Mouse (Mus musculus): ENCODE results near the gene Chit1. TPM values are rescaled to one million over a fixed set of nuclear protein-coding genes. Genes with fewer than 3 reads are reported as not detected.

The Chit1 gene
- polyA plus RNA-seq, 1 experiment from 2014 or later, result 0.35 TPM

GRCm38 (mm10) chr1:134080881-134081450, 30.1 kb upstream of the Chit1 start:
- peaks cover 58% of the 10 kb centered on the region for H3K4me1 ChIP-seq (replicated peaks)
- no peaks in the 10 kb centered on the region for H3K27me3 ChIP-seq
- H3K4me2 ChIP-seq, result no peak overlapping the region
- no peak overlapping the region for H3K27ac ChIP-seq
- no peak for ATAC-seq (ENCODE audit: low FRiP score)
- no peaks in the 10 kb centered on the region for H3K36me3 ChIP-seq
- no peaks in the 10 kb centered on the region for H3K9me3 ChIP-seq
- H3K4me3 ChIP-seq, result no peak overlapping the region
- 92% methylated on average over 5 of the region's 5 CpGs for WGBS
- no peak overlapping the region for H3K9ac ChIP-seq

GRCm38 (mm10) chr1:134082987-134083516, 28.0 kb upstream of the Chit1 start:
- Histone ChIP-seq H3K27ac (no peak overlapping the region), H3K9me3 (no peaks in the 10 kb centered on the region), H3K36me3 (no peaks in the 10 kb centered on the region), H3K27me3 (no peaks in the 10 kb centered on the region), H3K4me3 (no peak overlapping the region), H3K4me1 (replicated peaks) (peaks cover 52% of the 10 kb centered on the region), H3K9ac (no peak overlapping the region), H3K4me2 (no peak overlapping the region)
- 61% methylated on average over 11 of the region's 11 CpGs for WGBS
- no peak for ATAC-seq (ENCODE audit: low FRiP score)

- H3K27ac ChIP-seq, result no peak overlapping the region
- ATAC-seq (ENCODE audit: low FRiP score), result no peak
- no peaks in the 10 kb centered on the region for H3K9me3 ChIP-seq
- H3K36me3 ChIP-seq, result no peaks in the 10 kb centered on the region
- no peak overlapping the region for H3K4me2 ChIP-seq
- H3K4me3 ChIP-seq, result no peak overlapping the region
- no peak overlapping the region for H3K9ac ChIP-seq
- no peaks in the 10 kb centered on the region for H3K27me3 ChIP-seq
- peaks cover 47% of the 10 kb centered on the region for H3K4me1 ChIP-seq (replicated peaks)
- 82% methylated on average over 8 of the region's 8 CpGs for WGBS
Measured at GRCm38 (mm10) chr1:134083676-134084075, 27.4 kb upstream of the Chit1 start.

- no peaks in the 10 kb centered on the region for H3K9me3 ChIP-seq
- no peaks in the 10 kb centered on the region for H3K27me3 ChIP-seq
- no peak overlapping the region for H3K4me2 ChIP-seq
- H3K36me3 ChIP-seq, result no peaks in the 10 kb centered on the region
- peaks cover 47% of the 10 kb centered on the region for H3K4me1 ChIP-seq (replicated peaks)
- no peak for ATAC-seq (ENCODE audit: low FRiP score)
- no peak overlapping the region for H3K27ac ChIP-seq
- H3K4me3 ChIP-seq, result no peak overlapping the region
- H3K9ac ChIP-seq, result no peak overlapping the region
- 91% methylated on average over 3 of the region's 3 CpGs for WGBS
Measured at GRCm38 (mm10) chr1:134084128-134084527, 26.9 kb upstream of the Chit1 start.

- WGBS, result 5% methylated on average over 3 of the region's 3 CpGs
- H3K36me3 ChIP-seq, result no peaks in the 10 kb centered on the region
- H3K4me1 ChIP-seq (replicated peaks), result peaks cover 32% of the 10 kb centered on the region
- no peaks in the 10 kb centered on the region for H3K27me3 ChIP-seq
- H3K4me3 ChIP-seq, result no peak overlapping the region
- H3K27ac ChIP-seq, result no peak overlapping the region
- H3K9me3 ChIP-seq, result no peaks in the 10 kb centered on the region
- no peak overlapping the region for H3K4me2 ChIP-seq
- ATAC-seq (ENCODE audit: low FRiP score), result no peak
- H3K9ac ChIP-seq, result peak overlapping the region; percentile 40; the same call in 1 of the 2 replicates
Measured at GRCm38 (mm10) chr1:134086017-134086416, 25.0 kb upstream of the Chit1 start.

- H3K4me3 ChIP-seq, result no peak overlapping the region
- peak overlapping the region; percentile 40; the same call in 1 of the 2 replicates for H3K9ac ChIP-seq
Measured at GRCm38 (mm10) chr1:134086811-134087398, 24.1 kb upstream of the Chit1 start.

GRCm38 (mm10) chr1:134089074-134089473, 22.0 kb upstream of the Chit1 start:
- no peak for ATAC-seq (ENCODE audit: low FRiP score)

More at GRCm38 (mm10) chr1:134086811-134087398, 24.1 kb upstream of the Chit1 start:
- peak; percentile 30; the same call in 1 of the 2 replicates for ATAC-seq (ENCODE audit: low FRiP score)
- Histone ChIP-seq H3K4me1 (replicated peaks) (peaks cover 32% of the 10 kb centered on the region), H3K36me3 (no peaks in the 10 kb centered on the region), H3K27me3 (0 out of 2 replicates have a peak, but pooled peaks cover 4% of the 10 kb centered on the region), H3K9me3 (no peaks in the 10 kb centered on the region), H3K4me2 (0 out of 2 replicates have a peak overlapping the region, but pooled peaks have one; percentile 11), H3K27ac (no peak overlapping the region; the same call in 1 of the 2 replicates)
- WGBS, result 53% methylated on average over 16 of the region's 16 CpGs

GRCm38 (mm10) chr1:134091851-134092250, 19.2 kb upstream of the Chit1 start:
- no peaks in the 10 kb centered on the region for H3K36me3 ChIP-seq
- no peak overlapping the region for H3K27ac ChIP-seq
- WGBS, result 86% methylated on average over 3 of the region's 3 CpGs
- ATAC-seq (ENCODE audit: low FRiP score), result no peak
- peaks cover 52% of the 10 kb centered on the region for H3K4me1 ChIP-seq (replicated peaks)
- H3K9ac ChIP-seq, result no peak overlapping the region
- H3K4me3 ChIP-seq, result no peak overlapping the region
- 0 out of 2 replicates have a peak, but pooled peaks cover 4% of the 10 kb centered on the region for H3K27me3 ChIP-seq
- no peak overlapping the region for H3K4me2 ChIP-seq
- no peaks in the 10 kb centered on the region for H3K9me3 ChIP-seq

More at GRCm38 (mm10) chr1:134089074-134089473, 22.0 kb upstream of the Chit1 start:
- Histone ChIP-seq H3K36me3 (no peaks in the 10 kb centered on the region), H3K4me1 (replicated peaks) (peaks cover 43% of the 10 kb centered on the region), H3K27me3 (0 out of 2 replicates have a peak, but pooled peaks cover 4% of the 10 kb centered on the region), H3K4me2 (no peak overlapping the region), H3K9me3 (no peaks in the 10 kb centered on the region), H3K27ac (no peak overlapping the region), H3K4me3 (no peak overlapping the region), H3K9ac (no peak overlapping the region)
- 87% methylated on average over 7 of the region's 7 CpGs for WGBS

- 37% methylated on average over 6 of the region's 6 CpGs for whole genome bisulfite sequencing
- peaks cover 53% of the 10 kb centered on the region for H3K4me1 ChIP-seq (replicated peaks)
Measured at GRCm38 (mm10) chr1:134092368-134092767, 18.7 kb upstream of the Chit1 start.

GRCm38 (mm10) chr1:134092852-134093770, 17.9 kb upstream of the Chit1 start:
- peak overlapping the region; percentile 85 for H3K27ac ChIP-seq
- H3K4me2 ChIP-seq, result peak overlapping the region; percentile 81
- H3K36me3 ChIP-seq, result no peaks in the 10 kb centered on the region
- H3K4me3 ChIP-seq, result peak overlapping the region; percentile 47
- WGBS, result 3% methylated on average over 43 of the region's 43 CpGs
- peaks cover 60% of the 10 kb centered on the region for H3K4me1 ChIP-seq (replicated peaks)
- H3K9me3 ChIP-seq, result no peaks in the 10 kb centered on the region
- H3K27me3 ChIP-seq, result 0 out of 2 replicates have a peak, but pooled peaks cover 4% of the 10 kb centered on the region
- peak overlapping the region; percentile 81 for H3K9ac ChIP-seq
- peak; percentile 80 for ATAC-seq (ENCODE audit: low FRiP score)

More at GRCm38 (mm10) chr1:134092368-134092767, 18.7 kb upstream of the Chit1 start:
- ATAC-seq (ENCODE audit: low FRiP score), result no peak
- Histone ChIP-seq H3K4me3 (peak overlapping the region; percentile 47), H3K27ac (peak overlapping the region; percentile 85), H3K4me2 (peak overlapping the region; percentile 81), H3K36me3 (no peaks in the 10 kb centered on the region), H3K9ac (peak overlapping the region; percentile 81), H3K9me3 (no peaks in the 10 kb centered on the region), H3K27me3 (0 out of 2 replicates have a peak, but pooled peaks cover 4% of the 10 kb centered on the region)

- Histone ChIP-seq H3K4me1 (replicated peaks) (peaks cover 69% of the 10 kb centered on the region), H3K27me3 (0 out of 2 replicates have a peak, but pooled peaks cover 4% of the 10 kb centered on the region), H3K9ac (peak overlapping the region; percentile 81), H3K4me2 (peak overlapping the region; percentile 81), H3K4me3 (peak overlapping the region; percentile 47; the same call in 1 of the 2 replicates), H3K27ac (peak overlapping the region; percentile 85), H3K9me3 (no peaks in the 10 kb centered on the region), H3K36me3 (no peaks in the 10 kb centered on the region)
- 65% methylated on average over 13 of the region's 13 CpGs for WGBS
- ATAC-seq (ENCODE audit: low FRiP score), result no peak
Measured at GRCm38 (mm10) chr1:134093771-134094526, 17.1 kb upstream of the Chit1 start.
